Mouse (Mus musculus): ENCODE measurements at regions not wholly inside any gene's neighbourhood (a gene's known extent, or its start where the extent isn't known, plus 50 kb on each side); places are given as distances from the start of the nearest gene placed in this dataset.

GRCm38 (mm10) chr13:71149303-71149696 is 307.7 kb upstream of the Adamts16 start:
- WGBS: 43% methylated on average over 5 of the region's 5 CpGs
- no peaks in the 10 kb centered on the region for H3K4me1 ChIP-seq
- no peak overlapping the region for H3K4me2 ChIP-seq
- no peak overlapping the region for H3K9ac ChIP-seq
- H3K27ac ChIP-seq: no peak overlapping the region
- H3K4me3 ChIP-seq: no peak overlapping the region
- H3K27me3 ChIP-seq: no peaks in the 10 kb centered on the region
- ATAC-seq (ENCODE audit: insufficient number of reproducible peaks, low FRiP score, low TSS enrichment, low read depth): no peak
- H3K9me3 ChIP-seq: no peaks in the 10 kb centered on the region
- H3K36me3 ChIP-seq: no peaks in the 10 kb centered on the region

- Histone ChIP-seq H3K27ac (no peak overlapping the region), H3K4me3 (no peak overlapping the region), H3K9ac (no peak overlapping the region), H3K36me3 (no peaks in the 10 kb centered on the region), H3K9me3 (no peaks in the 10 kb centered on the region), H3K4me2 (no peak overlapping the region), H3K4me1 (no peaks in the 10 kb centered on the region), H3K27me3 (no peaks in the 10 kb centered on the region)
- WGBS: 47% methylated on average over 8 of the region's 8 CpGs
- ATAC-seq (ENCODE audit: insufficient number of reproducible peaks, low FRiP score, low TSS enrichment, low read depth): no peak
These were observed 307.1 kb upstream of the Adamts16 start for GRCm38 (mm10) chr13:71148491-71149302.

- Histone ChIP-seq H3K27me3 (no peaks in the 10 kb centered on the region), H3K4me3 (no peak overlapping the region), H3K36me3 (no peaks in the 10 kb centered on the region), H3K27ac (no peak overlapping the region), H3K4me2 (no peak overlapping the region), H3K9ac (no peak overlapping the region), H3K4me1 (no peaks in the 10 kb centered on the region), H3K9me3 (no peaks in the 10 kb centered on the region)
- WGBS: 65% methylated on average over 3 of the region's 3 CpGs
- no peak for ATAC-seq (ENCODE audit: insufficient number of reproducible peaks, low FRiP score, low TSS enrichment, low read depth)
These were observed 305.3 kb upstream of the Adamts16 start for GRCm38 (mm10) chr13:71146859-71147443.

GRCm38 (mm10) chr13:71138745-71139312 is 297.2 kb upstream of the Adamts16 start:
- H3K27me3 ChIP-seq: no peaks in the 10 kb centered on the region
- H3K9me3 ChIP-seq: no peaks in the 10 kb centered on the region
- no peak overlapping the region for H3K4me3 ChIP-seq
- ATAC-seq (ENCODE audit: insufficient number of reproducible peaks, low FRiP score, low TSS enrichment, low read depth): no peak
- H3K9ac ChIP-seq: no peak overlapping the region
- H3K36me3 ChIP-seq: no peaks in the 10 kb centered on the region
- no peaks in the 10 kb centered on the region for H3K4me1 ChIP-seq
- no peak overlapping the region for H3K27ac ChIP-seq
- whole genome bisulfite sequencing: 74% methylated on average over 11 of the region's 11 CpGs
- no peak overlapping the region for H3K4me2 ChIP-seq

- Histone ChIP-seq H3K36me3 (no peaks in the 10 kb centered on the region), H3K4me1 (no peaks in the 10 kb centered on the region), H3K27me3 (no peaks in the 10 kb centered on the region), H3K27ac (no peak overlapping the region), H3K4me3 (no peak overlapping the region), H3K9ac (no peak overlapping the region), H3K4me2 (no peak overlapping the region), H3K9me3 (no peaks in the 10 kb centered on the region)
- WGBS: 83% methylated on average over 5 of the region's 5 CpGs
- no peak for ATAC-seq (ENCODE audit: insufficient number of reproducible peaks, low FRiP score, low TSS enrichment, low read depth)
These were observed 294.5 kb upstream of the Adamts16 start for GRCm38 (mm10) chr13:71135940-71136632.

GRCm38 (mm10) chr13:71121484-71121883 is 279.9 kb upstream of the Adamts16 start:
- H3K36me3 ChIP-seq: no peaks in the 10 kb centered on the region

GRCm38 (mm10) chr13:71108175-71108574 is 266.6 kb upstream of the Adamts16 start:
- H3K27ac ChIP-seq: no peak overlapping the region
- 0 out of 2 replicates have a peak, but pooled peaks have one; percentile 48 for ATAC-seq (ENCODE audit: insufficient number of reproducible peaks, low FRiP score, low TSS enrichment, low read depth)
- WGBS: 71% methylated on average over 8 of the region's 8 CpGs
- peaks cover 6% of the 10 kb centered on the region for H3K4me1 ChIP-seq
- H3K4me3 ChIP-seq: no peak overlapping the region
- peaks cover 6% of the 10 kb centered on the region; the same call in 1 of the 2 replicates for H3K27me3 ChIP-seq
- no peaks in the 10 kb centered on the region for H3K9me3 ChIP-seq
- H3K36me3 ChIP-seq: no peaks in the 10 kb centered on the region
- no peak overlapping the region for H3K9ac ChIP-seq
- H3K4me2 ChIP-seq: no peak overlapping the region

More at GRCm38 (mm10) chr13:71121484-71121883, 279.9 kb upstream of the Adamts16 start:
- H3K4me1 ChIP-seq: no peaks in the 10 kb centered on the region
- H3K27me3 ChIP-seq: no peaks in the 10 kb centered on the region
- no peaks in the 10 kb centered on the region for H3K9me3 ChIP-seq
- no peak overlapping the region for H3K9ac ChIP-seq
- no peak overlapping the region for H3K4me3 ChIP-seq
- ATAC-seq (ENCODE audit: insufficient number of reproducible peaks, low FRiP score, low TSS enrichment, low read depth): no peak
- no peak overlapping the region for H3K4me2 ChIP-seq
- 12% methylated on average over 1 of the region's 1 CpGs for WGBS
- H3K27ac ChIP-seq: no peak overlapping the region

- Histone ChIP-seq H3K4me3 (peak overlapping the region; percentile 31), H3K4me2 (peak overlapping the region; percentile 53), H3K36me3 (no peaks in the 10 kb centered on the region), H3K9ac (0 out of 2 replicates have a peak overlapping the region, but pooled peaks have one; percentile 5), H3K27ac (no peak overlapping the region), H3K27me3 (peaks cover 15% of the 10 kb centered on the region; the same call in 1 of the 2 replicates), H3K4me1 (peaks cover 6% of the 10 kb centered on the region), H3K9me3 (no peaks in the 10 kb centered on the region)
- WGBS: 6% methylated on average over 18 of the region's 18 CpGs
- ATAC-seq (ENCODE audit: insufficient number of reproducible peaks, low FRiP score, low TSS enrichment, low read depth): no peak
These were observed 263.7 kb upstream of the Adamts16 start for GRCm38 (mm10) chr13:71105229-71105838.

- WGBS: 20% methylated on average over 22 of the region's 22 CpGs
- peaks cover 16% of the 10 kb centered on the region; the same call in 1 of the 2 replicates for H3K27me3 ChIP-seq
- H3K27ac ChIP-seq: no peak overlapping the region
- peak overlapping the region; percentile 5; the same call in 1 of the 2 replicates for H3K9ac ChIP-seq
- H3K4me1 ChIP-seq: peaks cover 6% of the 10 kb centered on the region
- H3K9me3 ChIP-seq: no peaks in the 10 kb centered on the region
- no peaks in the 10 kb centered on the region for H3K36me3 ChIP-seq
- H3K4me2 ChIP-seq: peak overlapping the region; percentile 53
- no peak for ATAC-seq (ENCODE audit: insufficient number of reproducible peaks, low FRiP score, low TSS enrichment, low read depth)
- peak overlapping the region; percentile 31 for H3K4me3 ChIP-seq
These were observed 263.0 kb upstream of the Adamts16 start for GRCm38 (mm10) chr13:71104419-71105228.

GRCm38 (mm10) chr13:71084301-71084700 is 242.7 kb upstream of the Adamts16 start:
- no peaks in the 10 kb centered on the region for H3K4me1 ChIP-seq

GRCm38 (mm10) chr13:71075916-71076315 is 234.3 kb upstream of the Adamts16 start:
- WGBS: 83% methylated on average over 4 of the region's 4 CpGs

More at GRCm38 (mm10) chr13:71084301-71084700, 242.7 kb upstream of the Adamts16 start:
- 59% methylated on average over 6 of the region's 6 CpGs for WGBS
- Histone ChIP-seq H3K9me3 (no peaks in the 10 kb centered on the region), H3K4me2 (no peak overlapping the region), H3K9ac (no peak overlapping the region), H3K27me3 (no peaks in the 10 kb centered on the region), H3K27ac (no peak overlapping the region), H3K4me3 (no peak overlapping the region), H3K36me3 (no peaks in the 10 kb centered on the region)
- no peak for ATAC-seq (ENCODE audit: insufficient number of reproducible peaks, low FRiP score, low TSS enrichment, low read depth)

More at GRCm38 (mm10) chr13:71075916-71076315, 234.3 kb upstream of the Adamts16 start:
- ATAC-seq (ENCODE audit: insufficient number of reproducible peaks, low FRiP score, low TSS enrichment, low read depth): no peak
- no peaks in the 10 kb centered on the region for H3K4me1 ChIP-seq
- H3K4me2 ChIP-seq: no peak overlapping the region
- H3K9me3 ChIP-seq: no peaks in the 10 kb centered on the region
- no peaks in the 10 kb centered on the region for H3K36me3 ChIP-seq
- no peak overlapping the region for H3K4me3 ChIP-seq
- H3K27ac ChIP-seq: no peak overlapping the region
- no peak overlapping the region for H3K9ac ChIP-seq
- no peaks in the 10 kb centered on the region for H3K27me3 ChIP-seq

Measured in limb, embryonic 15.5 days (tissue).